In the genomic region with DNA sequence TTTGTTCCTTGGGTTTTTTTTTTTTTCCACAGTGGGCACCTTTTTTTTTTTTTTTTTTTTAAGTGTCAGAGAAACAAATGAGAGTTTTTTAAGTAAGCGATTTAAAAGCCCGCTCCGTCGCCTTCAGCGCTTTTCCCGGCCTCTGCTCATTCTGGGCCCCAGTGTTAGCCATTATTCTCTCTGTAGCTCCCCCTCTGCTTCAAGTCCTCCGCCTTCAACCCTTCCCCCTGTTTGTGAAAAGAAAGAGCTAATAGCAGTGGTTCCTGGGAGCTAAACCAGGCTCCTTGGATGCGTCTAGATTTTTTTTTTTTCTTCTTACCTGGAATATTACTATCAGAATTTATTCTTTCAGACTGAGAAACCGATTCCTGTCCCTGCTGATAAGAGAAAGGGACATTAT, we compare ENCODE assay signal across 13 mouse cellular contexts. TPM values are rescaled to one million over a fixed set of nuclear protein-coding genes. Genes with fewer than 3 reads are reported as not detected.
DNase-seq lines count a peak whose midpoint lies in the region; ATAC-seq and TF ChIP-seq lines count a peak whose summit lies in the region.
"Had no signal": no experiment of that assay in that cellular context is flagged by ENCODE, and none has a peak within 500 bp of the region (broad histone marks: within the 10 kb centered on the region; RNA-seq: fewer than 3 reads in every experiment).

No protein-coding gene starts in this region.

- no peak for ATAC-seq in neural tube, embryonic 11.5 days (ENCODE audit: insufficient read depth, low FRiP score, low TSS enrichment)
- no peak for ATAC-seq in hindbrain, postnatal 0 days

- DNase-seq in neural tube, embryonic 11.5 days (ENCODE audit: low spot score) = peak; percentile 45
- DNase-seq in neural tube, embryonic 10.5 days (ENCODE audit: extremely low spot score, low spot score) = no peak
- DNase-seq in forebrain, embryonic 10.5 days (ENCODE audit: extremely low spot score, low spot score) = no peak
- DNase-seq in hindbrain, postnatal 0 days (ENCODE audit: low spot score) = peak; percentile 20
- no peak for DNase-seq in thymus, postnatal 4 days
- DNase-seq in left cerebral cortex, adult 8-10 months (ENCODE audit: low spot score in 2 of 2) = no peak
- no peak for DNase-seq in retina, postnatal 1 day
- DNase-seq: cerebellum, postnatal 36 days; right cerebral cortex, postnatal 25 days; thymus, postnatal 25 days had no signal

- no peaks in the 10 kb centered on the region for H3K36me3 ChIP-seq in neural tube, embryonic 11.5 days (ENCODE audit: control insufficient read depth, insufficient read depth, low read length)
- H3K36me3 ChIP-seq in forebrain, embryonic 10.5 days (replicated peaks) = no peaks in the 10 kb centered on the region
- no peaks in the 10 kb centered on the region for H3K36me3 ChIP-seq in hindbrain, postnatal 0 days (ENCODE audit: insufficient read depth, low read length)
- H3K36me3 ChIP-seq: heart, embryonic 10.5 days; intestine, embryonic 15.5 days; lung, embryonic 15.5 days had no signal

- no peak for TF ChIP-seq CTCF in hindbrain, postnatal 0 days (IDR thresholded peaks at IDR 0.05; ENCODE audit: low read depth)

- H3K4me2 ChIP-seq in neural tube, embryonic 11.5 days (ENCODE audit: low read depth) = no peak overlapping the region; the same call in 1 of the 2 replicates
- H3K4me2 ChIP-seq in hindbrain, postnatal 0 days (ENCODE audit: low read depth, low read length) = 0 out of 2 replicates have a peak overlapping the region, but pooled peaks have one; percentile 0
- H3K4me2 ChIP-seq: intestine, embryonic 15.5 days; lung, embryonic 15.5 days had no signal

- H3K4me1 ChIP-seq in neural tube, embryonic 11.5 days (ENCODE audit: control insufficient read depth, insufficient read depth, low read length) = 0 out of 2 replicates have a peak, but pooled peaks cover 4% of the 10 kb centered on the region
- H3K4me1 ChIP-seq in forebrain, embryonic 10.5 days = peaks cover 17% of the 10 kb centered on the region
- no peaks in the 10 kb centered on the region for H3K4me1 ChIP-seq in hindbrain, postnatal 0 days (ENCODE audit: insufficient read depth, low read length)

- no peak overlapping the region for H3K4me3 ChIP-seq in neural tube, embryonic 11.5 days (ENCODE audit: low read depth, low read length)
- no peak overlapping the region for H3K4me3 ChIP-seq in forebrain, embryonic 10.5 days
- no peak overlapping the region for H3K4me3 ChIP-seq in hindbrain, postnatal 0 days (ENCODE audit: low read length)
- H3K4me3 ChIP-seq: intestine, embryonic 15.5 days; lung, embryonic 15.5 days had no signal

- 32% methylated on average over 9 of the region's 9 CpGs for WGBS in neural tube, embryonic 11.5 days
- WGBS in forebrain, embryonic 10.5 days = 19% methylated on average over 9 of the region's 9 CpGs
- 20% methylated on average over 9 of the region's 9 CpGs for WGBS in hindbrain, postnatal 0 days

- H3K27ac ChIP-seq in neural tube, embryonic 11.5 days (ENCODE audit: low read depth, low read length) = no peak overlapping the region
- H3K27ac ChIP-seq in forebrain, embryonic 10.5 days = peak overlapping the region; percentile 81
- H3K27ac ChIP-seq in hindbrain, postnatal 0 days = no peak overlapping the region
- H3K27ac ChIP-seq: intestine, embryonic 15.5 days; lung, embryonic 15.5 days had no signal

- no peaks in the 10 kb centered on the region for H3K9me3 ChIP-seq in neural tube, embryonic 11.5 days (ENCODE audit: control insufficient read depth, low read length)
- no peaks in the 10 kb centered on the region for H3K9me3 ChIP-seq in forebrain, embryonic 10.5 days
- H3K9me3 ChIP-seq in hindbrain, postnatal 0 days (ENCODE audit: low read length) = no peaks in the 10 kb centered on the region
- H3K9me3 ChIP-seq: heart, embryonic 10.5 days; intestine, embryonic 15.5 days; lung, embryonic 15.5 days had no signal

- H3K9ac ChIP-seq in neural tube, embryonic 11.5 days (ENCODE audit: low read length) = peak overlapping the region; percentile 28
- no peak overlapping the region for H3K9ac ChIP-seq in hindbrain, postnatal 0 days (replicated peaks; ENCODE audit: low read length)
- H3K9ac ChIP-seq: intestine, embryonic 15.5 days; lung, embryonic 15.5 days had no signal

- no peaks in the 10 kb centered on the region for H3K27me3 ChIP-seq in neural tube, embryonic 11.5 days (ENCODE audit: control insufficient read depth, insufficient read depth, low read length)
- no peaks in the 10 kb centered on the region for H3K27me3 ChIP-seq in forebrain, embryonic 10.5 days (ENCODE audit: poor library complexity, severe bottlenecking)
- H3K27me3 ChIP-seq in hindbrain, postnatal 0 days (ENCODE audit: insufficient read depth, low read length) = no peaks in the 10 kb centered on the region
- H3K27me3 ChIP-seq: intestine, embryonic 15.5 days; lung, embryonic 15.5 days had no signal

RNA-seq across cellular contexts. Expression of a gene that starts 54.9 kb away (rescaled TPM):
- polyA plus RNA-seq in neural tube, embryonic 11.5 days (2014; fragmentation: Nextera tagmentation; extraction: Ambion mirVana) = 16.8 and 17.0 TPM in 2 replicates
- polyA plus RNA-seq in forebrain, embryonic 10.5 days (2016; fragmentation: Nextera tagmentation; extraction: Ambion mirVana) = 27.1 and 28.0 TPM in 2 replicates
- total RNA-seq in hindbrain, postnatal 0 days (2014; rRNA removed) = 4.4 and 5.1 TPM in 2 replicates
- 6.5 and 6.6 TPM in 2 replicates for polyA plus RNA-seq in hindbrain, postnatal 0 days (2015; fragmentation: Nextera tagmentation; extraction: Ambion mirVana)
- 1 to 10 TPM; 4.4 to 6.1 (median 5.4) TPM for total RNA-seq in left cerebral cortex, adult 8-10 months (2022)

RNA-seq across cellular contexts. Expression of a gene that starts 55.1 kb away (rescaled TPM):
- 94.0 and 106 TPM in 2 replicates for polyA plus RNA-seq in neural tube, embryonic 11.5 days (2014; fragmentation: Nextera tagmentation; extraction: Ambion mirVana)
- 132 and 133 TPM in 2 replicates for polyA plus RNA-seq in forebrain, embryonic 10.5 days (2016; fragmentation: Nextera tagmentation; extraction: Ambion mirVana)
- 67.1 and 67.2 TPM in 2 replicates for total RNA-seq in hindbrain, postnatal 0 days (2014; rRNA removed)
- polyA plus RNA-seq in hindbrain, postnatal 0 days (2015; fragmentation: Nextera tagmentation; extraction: Ambion mirVana) = 68.1 and 71.6 TPM in 2 replicates
- 10 to 100 TPM; 81.2 to 90.5 (median 83.9) TPM for total RNA-seq in left cerebral cortex, adult 8-10 months (2022)

Comparison
In these comparisons a context has a peak if more than half of its experiments do, and no peak if none do; other contexts are left out.
1. DNase-seq: peak in neural tube, embryonic 11.5 days (single experiment) and hindbrain, postnatal 0 days (single experiment); none in neural tube, embryonic 10.5 days (single experiment), forebrain, embryonic 10.5 days (single experiment), thymus, postnatal 4 days (single experiment), left cerebral cortex, adult 8-10 months (0 of 2) and retina, postnatal 1 day (single experiment).